Mouse (Mus musculus) CH12.LX (cell line): ENCODE results near the gene Anp32e. TPM values are rescaled to one million over a fixed set of nuclear protein-coding genes. Genes with fewer than 3 reads are reported as not detected.

ENCODE experiments used
- DNase-seq: peaks from one replicate; pipeline ENCODE4 v3.0.0-alpha.2; 2013; ENCODE audit errors: extremely low read depth
- H3K27ac ChIP-seq: 2 replicates; pipeline ENCODE4 v1.5.1; 2012; ENCODE audit warnings: low read depth, mild to moderate bottlenecking, control low read depth, moderate library complexity; ENCODE audit not compliant: insufficient read depth
- H3K27me3 ChIP-seq: replicated peaks from 2 replicates; pipeline ENCODE3; 2012; ENCODE audit warnings: inconsistent platforms
- H3K36me3 ChIP-seq, 2 experiments: replicated peaks in 1 of 2; 2 replicates each; pipeline versions ENCODE3 to v1.6.1; 2012; ENCODE audit warnings: inconsistent platforms in 1 of 2, low read length in 1 of 2, mild to moderate bottlenecking in 1 of 2, mixed read lengths in 1 of 2, moderate library complexity in 1 of 2; ENCODE audit not compliant: control insufficient read depth in 1 of 2, insufficient read depth in 1 of 2
- H3K4me1 ChIP-seq, 2 experiments: 2 replicates each; pipeline ENCODE4 v1.6.1; 2012; ENCODE audit warnings: inconsistent platforms in 1 of 2, moderate library complexity in 1 of 2; ENCODE audit not compliant: insufficient read depth in 2 of 2, control insufficient read depth in 1 of 2
- H3K4me2 ChIP-seq: 2 replicates; pipeline ENCODE4 v1.6.1; 2012; ENCODE audit warnings: low read depth, mild to moderate bottlenecking, control low read depth; ENCODE audit not compliant: poor library complexity, insufficient read depth, severe bottlenecking
- H3K4me3 ChIP-seq, 3 experiments: fragments of 150-350 bp in 1 of 3; sonication (generic) in 1 of 3; replicated peaks in 1 of 3; 2 replicates each; pipeline versions ENCODE3 to v1.5.1; 2011 to 2012; ENCODE audit warnings: low read depth in 2 of 3, low read length in 2 of 3, mild to moderate bottlenecking in 2 of 3, moderate library complexity in 2 of 3, control low read depth in 1 of 3, improper control_type of control experiment in 1 of 3, inconsistent platforms in 1 of 3, mixed read lengths in 1 of 3; ENCODE audit not compliant: poor library complexity in 1 of 3
- H3K79me2 ChIP-seq: replicated peaks from 2 replicates; pipeline ENCODE4 v1.6.1; 2012; ENCODE audit warnings: mild to moderate bottlenecking, moderate library complexity; ENCODE audit not compliant: control insufficient read depth, poor library complexity, insufficient read depth, severe bottlenecking; ENCODE audit errors: extremely low read depth
- H3K9ac ChIP-seq: 2 replicates; pipeline ENCODE4 v1.6.1; 2012; ENCODE audit warnings: low read depth, mild to moderate bottlenecking, control low read depth, moderate library complexity; ENCODE audit not compliant: insufficient read depth
- H3K9me3 ChIP-seq: replicated peaks from 2 replicates; pipeline ENCODE3; 2012; ENCODE audit warnings: low read length, inconsistent platforms, mixed read lengths
- CTCF ChIP-seq, 2 experiments: IDR thresholded peaks in 1 of 2; conservative IDR thresholded peaks in 1 of 2; 2 replicates each; pipeline ENCODE4 v1.5.1; 2011 to 2012; ENCODE audit warnings: low read depth in 2 of 2, low read length in 2 of 2, improper control_type of control experiment in 1 of 2, inconsistent platforms in 1 of 2, mild to moderate bottlenecking in 1 of 2, moderate library complexity in 1 of 2
- E2F4 ChIP-seq: IDR thresholded peaks from 2 replicates; pipeline ENCODE4 v1.6.1; 2011; ENCODE audit warnings: low read depth, low read length, improper control_type of control experiment; ENCODE audit not compliant: insufficient replicate concordance
- HCFC1 ChIP-seq: IDR thresholded peaks from 2 replicates; pipeline ENCODE4 v1.6.1; 2012; ENCODE audit warnings: low read depth, mild to moderate bottlenecking, inconsistent platforms, low read length, improper control_type of control experiment
- JUN ChIP-seq: IDR thresholded peaks from 2 replicates; pipeline ENCODE4 v1.6.1; 2011; ENCODE audit warnings: low read depth, mild to moderate bottlenecking, low read length, improper control_type of control experiment, moderate library complexity; ENCODE audit not compliant: insufficient read depth
- MEF2A ChIP-seq: IDR thresholded peaks from 2 replicates; pipeline ENCODE4 v1.6.1; 2014; ENCODE audit warnings: low read depth, mild to moderate bottlenecking, inconsistent platforms, low read length, improper control_type of control experiment, borderline replicate concordance
- MYC ChIP-seq: IDR thresholded peaks from 2 replicates; pipeline ENCODE4 v1.6.1; 2011; ENCODE audit warnings: low read depth, mild to moderate bottlenecking, improper control_type of control experiment, low read length
- POLR2A ChIP-seq: IDR thresholded peaks from 2 replicates; pipeline ENCODE4 v1.6.1; 2011; ENCODE audit warnings: low read depth, mild to moderate bottlenecking, improper control_type of control experiment, low read length
- RCOR1 ChIP-seq: conservative IDR thresholded peaks from 2 replicates; pipeline ENCODE4 v1.6.1; 2012; ENCODE audit warnings: low read depth, mild to moderate bottlenecking, inconsistent platforms, low read length, improper control_type of control experiment
- SMC3 ChIP-seq: IDR thresholded peaks from 2 replicates; pipeline ENCODE4 v1.6.1; 2011; ENCODE audit warnings: low read depth, low read length, improper control_type of control experiment
- TBP ChIP-seq: conservative IDR thresholded peaks from 2 replicates; pipeline ENCODE4 v1.6.1; 2011; ENCODE audit warnings: low read depth, low read length, improper control_type of control experiment
- USF1 ChIP-seq: IDR thresholded peaks from 2 replicates; pipeline ENCODE4 v1.6.1; 2014; ENCODE audit warnings: low read depth, mild to moderate bottlenecking, inconsistent platforms, low read length, improper control_type of control experiment
- USF2 ChIP-seq: conservative IDR thresholded peaks from 2 replicates; pipeline ENCODE4 v1.6.1; 2011; ENCODE audit warnings: low read depth, low read length, improper control_type of control experiment
- ZC3H11A ChIP-seq: IDR thresholded peaks from 2 replicates; pipeline ENCODE4 v1.6.1; 2012; ENCODE audit warnings: low read depth, mild to moderate bottlenecking, inconsistent platforms, low read length, improper control_type of control experiment
- ZMIZ1 ChIP-seq: IDR thresholded peaks from 2 replicates; pipeline ENCODE4 v1.6.1; 2012; ENCODE audit warnings: low read depth, mild to moderate bottlenecking, inconsistent platforms, low read length, improper control_type of control experiment
- ZNF384 ChIP-seq: IDR thresholded peaks from 2 replicates; pipeline ENCODE4 v1.6.1; 2012; ENCODE audit warnings: low read depth, low read length, improper control_type of control experiment, inconsistent platforms
- dilution Hi-C: fragments of 300-500 bp; cut with MboI; formaldehyde crosslinking; loops from 2 replicates; pipeline ENCODE4 v1.14.3; 2020; ENCODE audit warnings: low sequenced_read_pairs; ENCODE audit not compliant: extremely low pct_unique_long_range_greater_than_20kb, extremely low pct_ligation_motif_present
- in situ Hi-C: fragments of 300-500 bp; cut with MboI; formaldehyde crosslinking; loops from 3 replicates; pipeline ENCODE4 v1.14.3; 2019; ENCODE audit warnings: low sequenced_read_pairs, low pct_ligation_motif_present, low pct_unique_long_range_greater_than_20kb, mixed read lengths
- polyA plus RNA-seq: library from polyadenylated mRNA; unstranded; fragments of >175 nt; gene quantifications from 2 replicates; pipeline ENCODE4 v1.2.1, GENCODE M21; 2012; ENCODE audit warnings: low read depth; ENCODE audit not compliant: insufficient read length
- total RNA-seq, 2 experiments: library from RNA; depleted of rRNA; stranded (reverse); fragments of 300-350 nt in 1 of 2; fragments of >200 nt in 1 of 2; gene quantifications; 2 replicates each; pipeline ENCODE4 v1.2.3; 2012 to 2014

The Anp32e gene
- total and polyA plus RNA-seq, 3 experiments: 74.2 to 439 (median 85.2) TPM

GRCm38 (mm10) chr3:95932157-95932556 lies 3.1 kb downstream of the Anp32e start:
- no peaks in the 10 kb centered on the region for H3K27me3 ChIP-seq
- H3K4me3 ChIP-seq: no peak overlapping the region
- H3K4me2 ChIP-seq: 0 out of 2 replicates have a peak overlapping the region, but pooled peaks have one; percentile 1
- peaks cover 27 to 37% of the 10 kb centered on the region in 2 experiments for H3K36me3 ChIP-seq
- no peak for TF ChIP-seq ZC3H11A
- TF ChIP-seq CTCF (conservative IDR thresholded peaks at IDR 0.05 in 1 of 2, IDR thresholded peaks at IDR 0.05 in 1 of 2; ENCODE audit: low read depth in 2 of 2, low read length in 2 of 2): peak in 1 of 2 experiments; percentile 24; a peak in 1 of 4 replicates
- H3K79me2 ChIP-seq: peaks cover 47% of the 10 kb centered on the region
- in situ Hi-C loops: no loop called here
- dilution Hi-C loops: no loop called here
- H3K9me3 ChIP-seq: no peaks in the 10 kb centered on the region
- peaks cover 4 to 21% of the 10 kb centered on the region in 2 experiments; a peak in 3 of 4 replicates for H3K4me1 ChIP-seq
- no peak for DNase-seq
- no peak overlapping the region for H3K9ac ChIP-seq
- H3K27ac ChIP-seq: no peak overlapping the region

DNA sequence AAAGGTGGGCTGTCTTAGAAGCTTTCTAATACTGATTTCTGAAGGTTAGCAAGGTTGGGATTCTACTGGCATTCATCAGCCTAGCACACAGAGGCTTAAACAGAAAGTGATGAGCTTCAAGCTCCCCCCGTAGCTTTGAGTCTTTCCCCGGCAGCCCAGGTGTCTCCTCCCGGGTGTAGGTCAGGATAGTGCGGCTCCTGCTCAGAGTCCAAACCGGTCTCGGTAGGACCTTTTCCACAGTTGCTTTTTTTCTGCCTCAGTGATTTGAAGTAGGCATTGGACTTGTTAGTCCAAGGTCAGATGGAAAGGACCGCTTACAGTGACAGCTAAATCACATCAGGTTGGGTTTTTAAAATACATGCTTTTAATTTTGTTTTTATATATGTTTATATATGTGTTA lies 3.5 kb downstream of the Anp32e start:
- Histone ChIP-seq H3K36me3 (peaks cover 31 to 41% of the 10 kb centered on the region in 2 experiments), H3K9ac (no peak overlapping the region), H3K27me3 (no peaks in the 10 kb centered on the region), H3K27ac (no peak overlapping the region), H3K79me2 (peaks cover 47% of the 10 kb centered on the region), H3K9me3 (no peaks in the 10 kb centered on the region), H3K4me2 (0 out of 2 replicates have a peak overlapping the region, but pooled peaks have one; percentile 1), H3K4me1 (peaks cover 4 to 21% of the 10 kb centered on the region in 2 experiments; a peak in 3 of 4 replicates), H3K4me3 (no peak overlapping the region)
- in situ Hi-C loops (no loop called here), dilution Hi-C loops (no loop called here)
- DNase-seq: no peak
- TF ChIP-seq MYC: no peak
- TF ChIP-seq JUN: no peak
- no peak for TF ChIP-seq MEF2A
- no peak for TF ChIP-seq RCOR1
- TF ChIP-seq HCFC1: no peak
- TF ChIP-seq E2F4: no peak
- no peak for TF ChIP-seq ZMIZ1
- TF ChIP-seq USF2: no peak
- TF ChIP-seq POLR2A: no peak
- TF ChIP-seq USF1: no peak
- TF ChIP-seq SMC3: no peak

GRCm38 (mm10) chr3:95933111-95933750 lies 4.2 kb downstream of the Anp32e start:
- no peak for DNase-seq
- Histone ChIP-seq H3K4me1 (peaks cover 4 to 18% of the 10 kb centered on the region in 2 experiments; a peak in 3 of 4 replicates), H3K4me3 (no peak overlapping the region), H3K79me2 (peaks cover 47% of the 10 kb centered on the region), H3K36me3 (peaks cover 38 to 48% of the 10 kb centered on the region in 2 experiments), H3K9me3 (no peaks in the 10 kb centered on the region), H3K4me2 (no peak overlapping the region), H3K9ac (no peak overlapping the region), H3K27ac (no peak overlapping the region), H3K27me3 (no peaks in the 10 kb centered on the region)
- dilution Hi-C loops: no loop called here
- TF ChIP-seq USF1 (no peak), TBP (no peak), MEF2A (no peak), ZNF384 (no peak)
- in situ Hi-C loops: no loop called here
